Mouse (Mus musculus): ENCODE results near the gene 4921517D22Rik. TPM values are rescaled to one million over a fixed set of nuclear protein-coding genes. Genes with fewer than 3 reads are reported as not detected.

The 4921517D22Rik gene
- polyA plus RNA-seq, 1 experiment from 2014 or later: not detected

DNA sequence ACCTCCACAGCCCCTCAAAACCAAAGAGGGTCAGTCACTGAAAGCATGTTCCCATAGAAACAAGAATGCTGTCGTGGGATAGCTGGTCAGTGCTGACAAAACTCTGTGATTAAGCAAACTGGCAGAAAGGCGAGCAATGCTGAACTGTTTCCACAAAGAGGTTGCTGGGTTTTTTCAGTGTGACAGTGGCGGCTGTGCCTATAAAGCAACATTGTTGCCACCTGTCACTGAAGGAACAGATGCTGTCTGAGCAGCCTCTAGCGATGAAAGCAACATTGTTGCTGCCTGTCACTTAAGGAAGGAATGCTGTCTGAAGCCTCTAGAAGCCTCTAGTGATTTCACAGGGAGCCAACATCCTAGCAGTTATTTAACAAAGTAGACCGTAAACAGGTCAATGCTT lies 41.3 kb downstream of the 4921517D22Rik start:
- Histone ChIP-seq H3K4me2 (replicated peaks; ENCODE audit: low read depth, low read length) (no peak overlapping the region), H3K4me3 (ENCODE audit: low read depth, low read length) (no peak overlapping the region), H3K9me3 (ENCODE audit: control insufficient read depth, low read depth, low read length) (no peaks in the 10 kb centered on the region), H3K4me1 (ENCODE audit: control insufficient read depth, insufficient read depth, low read length) (no peaks in the 10 kb centered on the region), H3K27me3 (ENCODE audit: control insufficient read depth, insufficient read depth, low read length) (no peaks in the 10 kb centered on the region), H3K36me3 (ENCODE audit: control insufficient read depth, insufficient read depth, low read length) (peaks cover 18% of the 10 kb centered on the region), H3K27ac (ENCODE audit: low read length) (no peak overlapping the region), H3K9ac (replicated peaks; ENCODE audit: low read depth, low read length) (no peak overlapping the region)
- 54% methylated on average over 5 of the region's 5 CpGs for WGBS
- ATAC-seq (ENCODE audit: insufficient number of reproducible peaks, insufficient read depth, low FRiP score, low read depth): no peak

DNA sequence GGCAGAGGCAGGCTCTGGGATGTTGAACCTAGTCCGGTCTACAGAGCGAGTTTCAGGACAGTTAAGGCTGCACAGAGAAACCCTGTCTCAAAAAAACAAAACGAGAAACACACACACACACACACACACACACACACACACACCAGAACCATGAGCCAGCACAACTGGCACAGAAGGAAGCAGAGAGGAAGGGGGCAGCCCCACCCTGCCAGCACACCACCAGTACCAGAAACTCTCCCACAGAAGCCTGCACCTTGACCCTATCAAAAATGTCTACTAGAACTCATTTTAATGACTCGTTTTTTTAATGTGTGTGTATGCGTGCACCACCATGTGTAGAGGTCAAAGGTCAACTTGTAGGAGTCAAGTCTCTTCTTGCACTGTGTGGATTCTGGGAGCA lies 44.1 kb downstream of the 4921517D22Rik start:
- H3K9me3 ChIP-seq (ENCODE audit: control insufficient read depth, low read depth, low read length): no peaks in the 10 kb centered on the region
- no peak overlapping the region for H3K4me2 ChIP-seq (replicated peaks; ENCODE audit: low read depth, low read length)
- WGBS: 64% methylated on average over 5 of the region's 5 CpGs
- H3K36me3 ChIP-seq (ENCODE audit: control insufficient read depth, insufficient read depth, low read length): peaks cover 23% of the 10 kb centered on the region
- ATAC-seq (ENCODE audit: insufficient number of reproducible peaks, insufficient read depth, low FRiP score, low read depth): no peak
- no peak overlapping the region for H3K9ac ChIP-seq (replicated peaks; ENCODE audit: low read depth, low read length)
- H3K4me3 ChIP-seq (ENCODE audit: low read depth, low read length): no peak overlapping the region
- H3K27ac ChIP-seq (ENCODE audit: low read length): no peak overlapping the region
- no peaks in the 10 kb centered on the region for H3K27me3 ChIP-seq (ENCODE audit: control insufficient read depth, insufficient read depth, low read length)
- no peaks in the 10 kb centered on the region for H3K4me1 ChIP-seq (ENCODE audit: control insufficient read depth, insufficient read depth, low read length)

DNA sequence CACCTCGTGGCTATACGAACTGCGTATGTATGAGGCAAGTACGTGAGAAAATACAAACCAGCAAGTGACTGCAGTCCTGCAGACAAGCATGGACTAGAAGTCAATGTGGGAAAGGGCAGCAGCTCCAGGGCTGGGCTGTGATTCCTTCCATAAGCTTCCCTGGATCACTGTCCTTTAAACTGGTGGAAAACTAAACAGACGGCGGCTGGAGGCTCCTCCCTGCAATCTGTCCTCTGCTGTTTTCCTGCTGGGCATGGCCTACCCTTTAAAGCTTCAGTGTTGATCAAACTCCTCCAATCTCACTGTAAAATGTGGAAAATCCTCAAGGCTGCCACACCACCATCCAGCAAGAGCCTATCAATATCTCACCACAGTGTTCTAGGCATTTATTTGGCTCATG lies 45.3 kb downstream of the 4921517D22Rik start:
- Histone ChIP-seq H3K27me3 (ENCODE audit: control insufficient read depth, insufficient read depth, low read length) (no peaks in the 10 kb centered on the region), H3K4me1 (ENCODE audit: control insufficient read depth, insufficient read depth, low read length) (no peaks in the 10 kb centered on the region), H3K9me3 (ENCODE audit: control insufficient read depth, low read depth, low read length) (no peaks in the 10 kb centered on the region), H3K4me3 (ENCODE audit: low read depth, low read length) (no peak overlapping the region), H3K36me3 (ENCODE audit: control insufficient read depth, insufficient read depth, low read length) (peaks cover 22% of the 10 kb centered on the region), H3K27ac (ENCODE audit: low read length) (no peak overlapping the region), H3K4me2 (replicated peaks; ENCODE audit: low read depth, low read length) (no peak overlapping the region), H3K9ac (replicated peaks; ENCODE audit: low read depth, low read length) (no peak overlapping the region)
- 82% methylated on average over 6 of the region's 6 CpGs for WGBS
- no peak for ATAC-seq (ENCODE audit: insufficient number of reproducible peaks, insufficient read depth, low FRiP score, low read depth)

DNA sequence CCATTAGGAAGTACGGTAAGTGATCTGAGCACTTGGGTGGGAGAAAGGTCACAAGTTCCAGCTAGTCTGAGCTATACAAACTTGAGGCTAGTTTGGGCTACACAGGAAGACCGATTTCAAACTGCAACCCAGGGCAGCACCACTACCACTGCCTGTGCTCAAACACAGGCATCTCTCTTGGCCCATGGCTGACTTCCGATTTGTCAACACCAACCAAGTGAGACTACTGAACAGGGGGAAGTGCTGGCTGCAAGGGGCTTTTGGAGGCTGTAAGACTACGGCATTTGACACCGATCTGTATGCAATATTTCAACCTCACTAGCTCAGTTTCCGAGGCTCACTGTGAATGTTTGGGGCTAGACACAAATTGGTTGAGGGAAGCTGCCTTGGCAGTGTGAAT lies 46.4 kb downstream of the 4921517D22Rik start:
- no peaks in the 10 kb centered on the region for H3K9me3 ChIP-seq (ENCODE audit: control insufficient read depth, low read depth, low read length)
- no peak overlapping the region for H3K4me2 ChIP-seq (replicated peaks; ENCODE audit: low read depth, low read length)
- H3K4me1 ChIP-seq (ENCODE audit: control insufficient read depth, insufficient read depth, low read length): no peaks in the 10 kb centered on the region
- no peak overlapping the region for H3K9ac ChIP-seq (replicated peaks; ENCODE audit: low read depth, low read length)
- no peak overlapping the region for H3K27ac ChIP-seq (ENCODE audit: low read length)
- no peak for ATAC-seq (ENCODE audit: insufficient number of reproducible peaks, insufficient read depth, low FRiP score, low read depth)
- no peaks in the 10 kb centered on the region for H3K27me3 ChIP-seq (ENCODE audit: control insufficient read depth, insufficient read depth, low read length)
- peaks cover 17% of the 10 kb centered on the region for H3K36me3 ChIP-seq (ENCODE audit: control insufficient read depth, insufficient read depth, low read length)
- H3K4me3 ChIP-seq (ENCODE audit: low read depth, low read length): no peak overlapping the region
- WGBS: 71% methylated on average over 6 of the region's 6 CpGs

- Histone ChIP-seq H3K9ac (replicated peaks; ENCODE audit: low read depth, low read length) (no peak overlapping the region), H3K4me2 (replicated peaks; ENCODE audit: low read depth, low read length) (no peak overlapping the region), H3K4me1 (ENCODE audit: control insufficient read depth, insufficient read depth, low read length) (no peaks in the 10 kb centered on the region), H3K4me3 (ENCODE audit: low read depth, low read length) (no peak overlapping the region), H3K27me3 (ENCODE audit: control insufficient read depth, insufficient read depth, low read length) (no peaks in the 10 kb centered on the region), H3K36me3 (ENCODE audit: control insufficient read depth, insufficient read depth, low read length) (peaks cover 20% of the 10 kb centered on the region), H3K27ac (ENCODE audit: low read length) (no peak overlapping the region), H3K9me3 (ENCODE audit: control insufficient read depth, low read depth, low read length) (no peaks in the 10 kb centered on the region)
- WGBS: 43% methylated on average over 11 of the region's 11 CpGs
- ATAC-seq (ENCODE audit: insufficient number of reproducible peaks, insufficient read depth, low FRiP score, low read depth): peak; percentile 50; the same call in 1 of the 2 replicates
These were observed 47.1 kb downstream of the 4921517D22Rik start for GRCm38 (mm10) chr13:59646674-59647244.

DNA sequence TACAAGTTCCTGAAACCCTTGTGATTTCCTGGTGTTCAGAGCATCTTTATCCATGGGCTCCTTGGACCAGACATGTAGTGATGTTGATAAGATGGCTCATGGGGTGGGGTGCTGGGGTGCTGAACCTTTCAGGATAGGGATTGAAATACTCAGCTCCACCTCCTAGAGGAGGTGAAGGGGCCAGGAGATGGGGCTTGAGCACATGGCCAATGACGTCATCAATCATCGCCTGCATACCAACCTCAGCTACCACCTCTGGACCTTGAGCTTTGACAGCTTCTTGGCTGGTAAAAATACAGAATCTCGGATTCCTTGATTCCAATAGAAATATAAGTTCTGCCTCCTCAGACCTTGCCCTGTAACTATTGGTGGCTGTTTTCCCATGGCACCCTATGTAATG lies 48.4 kb downstream of the 4921517D22Rik start:
- Histone ChIP-seq H3K4me3 (ENCODE audit: low read depth, low read length) (no peak overlapping the region), H3K27ac (ENCODE audit: low read length) (no peak overlapping the region), H3K36me3 (ENCODE audit: control insufficient read depth, insufficient read depth, low read length) (peaks cover 20% of the 10 kb centered on the region), H3K27me3 (ENCODE audit: control insufficient read depth, insufficient read depth, low read length) (no peaks in the 10 kb centered on the region), H3K4me2 (replicated peaks; ENCODE audit: low read depth, low read length) (no peak overlapping the region), H3K9ac (replicated peaks; ENCODE audit: low read depth, low read length) (no peak overlapping the region), H3K4me1 (ENCODE audit: control insufficient read depth, insufficient read depth, low read length) (no peaks in the 10 kb centered on the region), H3K9me3 (ENCODE audit: control insufficient read depth, low read depth, low read length) (no peaks in the 10 kb centered on the region)
- no peak for ATAC-seq (ENCODE audit: insufficient number of reproducible peaks, insufficient read depth, low FRiP score, low read depth)
- WGBS: 68% methylated on average over 3 of the region's 3 CpGs

DNA sequence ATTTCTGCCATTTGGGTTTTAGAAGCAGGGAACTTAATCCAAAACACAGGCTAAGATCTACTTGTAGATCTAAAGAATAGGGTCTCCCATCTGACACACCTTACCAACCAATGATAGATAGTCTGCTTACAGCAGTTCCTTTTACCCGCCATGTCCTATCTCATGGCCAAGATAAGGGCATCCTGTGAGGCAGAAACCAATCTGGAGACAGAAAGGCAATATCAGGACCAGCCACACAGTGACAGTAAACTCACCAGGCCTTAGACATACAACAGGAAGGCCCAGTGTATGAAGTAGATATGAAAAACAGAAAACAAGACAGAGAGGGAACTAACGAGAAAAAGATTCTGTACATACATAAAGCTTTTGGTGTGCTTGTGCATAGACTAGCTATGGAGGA lies 51.1 kb downstream of the 4921517D22Rik start:
- no peaks in the 10 kb centered on the region for H3K27me3 ChIP-seq (ENCODE audit: control insufficient read depth, insufficient read depth, low read length)
- H3K36me3 ChIP-seq (ENCODE audit: control insufficient read depth, insufficient read depth, low read length): peaks cover 12% of the 10 kb centered on the region
- 86% methylated on average over 2 of the region's 2 CpGs for WGBS
- H3K4me2 ChIP-seq (replicated peaks; ENCODE audit: low read depth, low read length): no peak overlapping the region
- ATAC-seq (ENCODE audit: insufficient number of reproducible peaks, insufficient read depth, low FRiP score, low read depth): no peak
- no peaks in the 10 kb centered on the region for H3K9me3 ChIP-seq (ENCODE audit: control insufficient read depth, low read depth, low read length)
- H3K27ac ChIP-seq (ENCODE audit: low read length): no peak overlapping the region
- no peak overlapping the region for H3K4me3 ChIP-seq (ENCODE audit: low read depth, low read length)
- H3K9ac ChIP-seq (replicated peaks; ENCODE audit: low read depth, low read length): no peak overlapping the region
- H3K4me1 ChIP-seq (ENCODE audit: control insufficient read depth, insufficient read depth, low read length): no peaks in the 10 kb centered on the region

DNA sequence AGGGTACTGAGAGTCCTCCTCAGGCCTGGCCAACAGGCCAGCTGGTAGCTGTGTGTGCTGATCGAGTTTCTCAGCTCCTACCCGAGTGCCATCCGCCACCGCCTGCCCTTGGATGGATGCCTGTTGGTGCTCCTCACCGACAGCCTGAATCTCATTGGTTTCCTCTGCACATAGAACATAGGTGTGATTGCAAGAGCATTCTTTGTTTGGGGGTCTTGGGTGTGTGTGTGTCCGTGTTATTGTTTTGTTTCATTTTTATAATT lies 53.8 kb downstream of the 4921517D22Rik start:
- H3K9me3 ChIP-seq (ENCODE audit: control insufficient read depth, low read depth, low read length): no peaks in the 10 kb centered on the region
- no peaks in the 10 kb centered on the region for H3K27me3 ChIP-seq (ENCODE audit: control insufficient read depth, insufficient read depth, low read length)
- ATAC-seq (ENCODE audit: insufficient number of reproducible peaks, insufficient read depth, low FRiP score, low read depth): no peak
- 89% methylated on average over 6 of the region's 6 CpGs for WGBS
- no peaks in the 10 kb centered on the region for H3K4me1 ChIP-seq (ENCODE audit: control insufficient read depth, insufficient read depth, low read length)
- peaks cover 27% of the 10 kb centered on the region for H3K36me3 ChIP-seq (ENCODE audit: control insufficient read depth, insufficient read depth, low read length)
- H3K4me3 ChIP-seq (ENCODE audit: low read depth, low read length): no peak overlapping the region
- H3K27ac ChIP-seq (ENCODE audit: low read length): no peak overlapping the region
- H3K9ac ChIP-seq (replicated peaks; ENCODE audit: low read depth, low read length): no peak overlapping the region
- H3K4me2 ChIP-seq (replicated peaks; ENCODE audit: low read depth, low read length): no peak overlapping the region

GRCm38 (mm10) chr13:59639368-59640177 lies 54.3 kb downstream of the 4921517D22Rik start:
- 83% methylated on average over 16 of the region's 16 CpGs for whole genome bisulfite sequencing
- no peaks in the 10 kb centered on the region for H3K9me3 ChIP-seq (ENCODE audit: control insufficient read depth, low read depth, low read length)
- H3K36me3 ChIP-seq (ENCODE audit: control insufficient read depth, insufficient read depth, low read length): peaks cover 33% of the 10 kb centered on the region
- H3K4me3 ChIP-seq (ENCODE audit: low read depth, low read length): no peak overlapping the region
- H3K27ac ChIP-seq (ENCODE audit: low read length): no peak overlapping the region
- H3K9ac ChIP-seq (replicated peaks; ENCODE audit: low read depth, low read length): no peak overlapping the region
- no peaks in the 10 kb centered on the region for H3K27me3 ChIP-seq (ENCODE audit: control insufficient read depth, insufficient read depth, low read length)
- no peak overlapping the region for H3K4me2 ChIP-seq (replicated peaks; ENCODE audit: low read depth, low read length)
- no peaks in the 10 kb centered on the region for H3K4me1 ChIP-seq (ENCODE audit: control insufficient read depth, insufficient read depth, low read length)
- no peak for ATAC-seq (ENCODE audit: insufficient number of reproducible peaks, insufficient read depth, low FRiP score, low read depth)

Measured in stomach, embryonic 14.5 days (tissue).